Mouse (Mus musculus) embryonic facial prominence, embryonic 13.5 days (tissue): ENCODE data around the gene Kdm6b. TPM values are rescaled to one million over a fixed set of nuclear protein-coding genes. Genes with fewer than 3 reads are reported as not detected.

Experiments
- ATAC-seq: fragments of 200-750 bp; cut with Nextera tagmentation; 2 replicates; pipeline ENCODE4 v1.8.0; 2017; ENCODE audit warnings: low read depth; ENCODE audit not compliant: insufficient number of reproducible peaks, insufficient read depth, low FRiP score, low TSS enrichment
- H3K27ac ChIP-seq: fragments of 300-500 bp; sonication (generic); 2 replicates; pipeline ENCODE4 v1.5.1; 2015; ENCODE audit warnings: moderate library complexity, mild to moderate bottlenecking, inconsistent platforms
- H3K27me3 ChIP-seq: fragments of 300-500 bp; sonication (generic); 2 replicates; pipeline ENCODE4 v1.6.1; 2015; ENCODE audit warnings: mild to moderate bottlenecking, inconsistent platforms
- H3K36me3 ChIP-seq: fragments of 300-500 bp; sonication (generic); 2 replicates; pipeline ENCODE4 v1.6.1; 2015; ENCODE audit warnings: mild to moderate bottlenecking, inconsistent platforms
- H3K4me1 ChIP-seq: fragments of 300-500 bp; sonication (generic); 2 replicates; pipeline ENCODE4 v1.6.1; 2015; ENCODE audit warnings: inconsistent platforms
- H3K4me2 ChIP-seq: fragments of 300-500 bp; sonication (generic); 2 replicates; pipeline ENCODE4 v1.6.1; 2015; ENCODE audit warnings: moderate library complexity, mild to moderate bottlenecking, inconsistent platforms
- H3K4me3 ChIP-seq: fragments of 300-500 bp; sonication (generic); 2 replicates; pipeline ENCODE4 v1.5.1; 2015; ENCODE audit warnings: mild to moderate bottlenecking, inconsistent platforms
- H3K9ac ChIP-seq: fragments of 300-500 bp; sonication (generic); 2 replicates; pipeline ENCODE4 v1.6.1; 2015; ENCODE audit warnings: mild to moderate bottlenecking, inconsistent platforms
- H3K9me3 ChIP-seq: fragments of 300-500 bp; sonication (generic); 2 replicates; pipeline ENCODE4 v1.6.1; 2016; ENCODE audit warnings: inconsistent platforms
- WGBS: fragments of 180-500 bp; shearing (Covaris S2); methylation state at CpG from one replicate; pipeline ENCODE4 v1.1.7; 2015; ENCODE audit warnings: mixed read lengths; 5-methylcytosine and 5-hydroxymethylcytosine counted together
- polyA plus RNA-seq: library from polyadenylated mRNA; unstranded; fragments of >200 nt; fragmentation: Nextera tagmentation; extraction: Ambion mirVana; gene quantifications from 2 replicates; pipeline ENCODE4 v1.2.1, GENCODE M21; 2015

Kdm6b gene
- polyA plus RNA-seq, 1 experiment from 2014 or later: 41.3 TPM

GRCm38 (mm10) chr11:69431829-69432639 lies 18.6 kb upstream of the Kdm6b start:
- Histone ChIP-seq H3K36me3 (no peaks in the 10 kb centered on the region), H3K4me2 (peak overlapping the region; percentile 42), H3K9ac (no peak overlapping the region), H3K4me1 (peaks cover 17% of the 10 kb centered on the region), H3K9me3 (no peaks in the 10 kb centered on the region), H3K27ac (no peak overlapping the region), H3K27me3 (no peaks in the 10 kb centered on the region), H3K4me3 (no peak overlapping the region)
- ATAC-seq: 0 out of 2 replicates have a peak, but pooled peaks have one; percentile 27
- 29% methylated on average over 11 of the region's 11 CpGs for WGBS

- peaks cover 17% of the 10 kb centered on the region for H3K4me1 ChIP-seq
- no peak overlapping the region for H3K27ac ChIP-seq
- no peaks in the 10 kb centered on the region for H3K36me3 ChIP-seq
- ATAC-seq: no peak
- H3K27me3 ChIP-seq: no peaks in the 10 kb centered on the region
- H3K4me2 ChIP-seq: no peak overlapping the region
- H3K4me3 ChIP-seq: no peak overlapping the region
- H3K9me3 ChIP-seq: no peaks in the 10 kb centered on the region
- WGBS: 87% methylated on average over 15 of the region's 15 CpGs
- no peak overlapping the region for H3K9ac ChIP-seq
Measured at GRCm38 (mm10) chr11:69430631-69431030, 17.2 kb upstream of the Kdm6b start.

- 38% methylated on average over 2 of the region's 2 CpGs for WGBS
- Histone ChIP-seq H3K4me1 (peaks cover 17% of the 10 kb centered on the region), H3K27ac (peak overlapping the region; percentile 51), H3K36me3 (no peaks in the 10 kb centered on the region), H3K9ac (peak overlapping the region; percentile 16; the same call in 1 of the 2 replicates), H3K9me3 (no peaks in the 10 kb centered on the region), H3K4me3 (no peak overlapping the region), H3K27me3 (no peaks in the 10 kb centered on the region), H3K4me2 (peak overlapping the region; percentile 1; the same call in 1 of the 2 replicates)
- ATAC-seq: no peak
Measured at GRCm38 (mm10) chr11:69429313-69429712, 15.8 kb upstream of the Kdm6b start.

- peak overlapping the region; percentile 1; the same call in 1 of the 2 replicates for H3K4me2 ChIP-seq
- H3K9ac ChIP-seq: no peak overlapping the region
- WGBS: 19% methylated on average over 4 of the region's 4 CpGs
- H3K36me3 ChIP-seq: no peaks in the 10 kb centered on the region
- H3K27ac ChIP-seq: peak overlapping the region; percentile 51
- H3K9me3 ChIP-seq: no peaks in the 10 kb centered on the region
- H3K4me1 ChIP-seq: peaks cover 17% of the 10 kb centered on the region
- H3K4me3 ChIP-seq: no peak overlapping the region
- H3K27me3 ChIP-seq: no peaks in the 10 kb centered on the region
- ATAC-seq: no peak
Measured at GRCm38 (mm10) chr11:69428751-69429150, 15.3 kb upstream of the Kdm6b start.

- Histone ChIP-seq H3K27me3 (peaks cover 20% of the 10 kb centered on the region), H3K4me2 (no peak overlapping the region), H3K4me1 (peaks cover 16% of the 10 kb centered on the region), H3K9ac (no peak overlapping the region), H3K36me3 (no peaks in the 10 kb centered on the region), H3K4me3 (no peak overlapping the region), H3K27ac (no peak overlapping the region), H3K9me3 (no peaks in the 10 kb centered on the region)
- ATAC-seq: no peak
- 74% methylated on average over 2 of the region's 2 CpGs for WGBS
Measured at GRCm38 (mm10) chr11:69426246-69426645, 12.8 kb upstream of the Kdm6b start.

GRCm38 (mm10) chr11:69423885-69424284 lies 10.4 kb upstream of the Kdm6b start:
- no peaks in the 10 kb centered on the region for H3K36me3 ChIP-seq

GRCm38 (mm10) chr11:69422842-69423241 lies 9.4 kb upstream of the Kdm6b start:
- no peaks in the 10 kb centered on the region for H3K9me3 ChIP-seq
- peaks cover 25% of the 10 kb centered on the region for H3K4me1 ChIP-seq
- no peak overlapping the region for H3K4me3 ChIP-seq
- no peak overlapping the region for H3K9ac ChIP-seq
- H3K4me2 ChIP-seq: no peak overlapping the region
- H3K36me3 ChIP-seq: no peaks in the 10 kb centered on the region
- no peak for ATAC-seq
- H3K27ac ChIP-seq: no peak overlapping the region
- H3K27me3 ChIP-seq: peaks cover 28% of the 10 kb centered on the region
- WGBS: 85% methylated on average over 10 of the region's 10 CpGs

More at GRCm38 (mm10) chr11:69423885-69424284, 10.4 kb upstream of the Kdm6b start:
- Histone ChIP-seq H3K27ac (no peak overlapping the region), H3K4me3 (no peak overlapping the region), H3K4me2 (no peak overlapping the region), H3K9ac (no peak overlapping the region), H3K27me3 (peaks cover 28% of the 10 kb centered on the region), H3K4me1 (peaks cover 29% of the 10 kb centered on the region), H3K9me3 (no peaks in the 10 kb centered on the region)
- ATAC-seq: no peak
- 69% methylated on average over 6 of the region's 6 CpGs for WGBS

GRCm38 (mm10) chr11:69421131-69421977 lies 7.9 kb upstream of the Kdm6b start:
- Histone ChIP-seq H3K36me3 (no peaks in the 10 kb centered on the region), H3K4me2 (peak overlapping the region; percentile 97), H3K4me3 (peak overlapping the region; percentile 79), H3K27ac (no peak overlapping the region), H3K4me1 (peaks cover 34% of the 10 kb centered on the region), H3K27me3 (peaks cover 28% of the 10 kb centered on the region), H3K9me3 (no peaks in the 10 kb centered on the region), H3K9ac (0 out of 2 replicates have a peak overlapping the region, but pooled peaks have one; percentile 27)
- ATAC-seq: no peak
- WGBS: 11% methylated on average over 25 of the region's 25 CpGs

- H3K4me3 ChIP-seq: peak overlapping the region; percentile 79
- peaks cover 28% of the 10 kb centered on the region for H3K27me3 ChIP-seq
- peaks cover 34% of the 10 kb centered on the region for H3K4me1 ChIP-seq
- 0 out of 2 replicates have a peak overlapping the region, but pooled peaks have one; percentile 68 for H3K9ac ChIP-seq
- H3K4me2 ChIP-seq: peak overlapping the region; percentile 97
- no peak overlapping the region for H3K27ac ChIP-seq
- WGBS: 9% methylated on average over 10 of the region's 10 CpGs
- ATAC-seq: no peak
- H3K36me3 ChIP-seq: no peaks in the 10 kb centered on the region
- no peaks in the 10 kb centered on the region for H3K9me3 ChIP-seq
Measured at GRCm38 (mm10) chr11:69420554-69421000, 7.1 kb upstream of the Kdm6b start.

- 1% methylated on average over 31 of the region's 31 CpGs for WGBS
- H3K4me1 ChIP-seq: peaks cover 37% of the 10 kb centered on the region
- H3K9me3 ChIP-seq: no peaks in the 10 kb centered on the region
- peak overlapping the region; percentile 99 for H3K27ac ChIP-seq
- peak overlapping the region; percentile 79 for H3K4me3 ChIP-seq
- H3K4me2 ChIP-seq: peak overlapping the region; percentile 97
- no peak for ATAC-seq
- peaks cover 28% of the 10 kb centered on the region for H3K27me3 ChIP-seq
- H3K36me3 ChIP-seq: no peaks in the 10 kb centered on the region
- peak overlapping the region; percentile 68 for H3K9ac ChIP-seq
Measured at GRCm38 (mm10) chr11:69419813-69420553, 6.5 kb upstream of the Kdm6b start.

- Histone ChIP-seq H3K27ac (peak overlapping the region; percentile 99), H3K9ac (peak overlapping the region; percentile 68), H3K4me3 (peak overlapping the region; percentile 79), H3K36me3 (no peaks in the 10 kb centered on the region), H3K4me2 (peak overlapping the region; percentile 97), H3K9me3 (no peaks in the 10 kb centered on the region), H3K4me1 (peaks cover 43% of the 10 kb centered on the region), H3K27me3 (peaks cover 28% of the 10 kb centered on the region)
- ATAC-seq: no peak
- under 1% methylated on average over 19 of the region's 19 CpGs for WGBS
Measured at GRCm38 (mm10) chr11:69419443-69419812, 6.0 kb upstream of the Kdm6b start.
